In the genomic region with DNA sequence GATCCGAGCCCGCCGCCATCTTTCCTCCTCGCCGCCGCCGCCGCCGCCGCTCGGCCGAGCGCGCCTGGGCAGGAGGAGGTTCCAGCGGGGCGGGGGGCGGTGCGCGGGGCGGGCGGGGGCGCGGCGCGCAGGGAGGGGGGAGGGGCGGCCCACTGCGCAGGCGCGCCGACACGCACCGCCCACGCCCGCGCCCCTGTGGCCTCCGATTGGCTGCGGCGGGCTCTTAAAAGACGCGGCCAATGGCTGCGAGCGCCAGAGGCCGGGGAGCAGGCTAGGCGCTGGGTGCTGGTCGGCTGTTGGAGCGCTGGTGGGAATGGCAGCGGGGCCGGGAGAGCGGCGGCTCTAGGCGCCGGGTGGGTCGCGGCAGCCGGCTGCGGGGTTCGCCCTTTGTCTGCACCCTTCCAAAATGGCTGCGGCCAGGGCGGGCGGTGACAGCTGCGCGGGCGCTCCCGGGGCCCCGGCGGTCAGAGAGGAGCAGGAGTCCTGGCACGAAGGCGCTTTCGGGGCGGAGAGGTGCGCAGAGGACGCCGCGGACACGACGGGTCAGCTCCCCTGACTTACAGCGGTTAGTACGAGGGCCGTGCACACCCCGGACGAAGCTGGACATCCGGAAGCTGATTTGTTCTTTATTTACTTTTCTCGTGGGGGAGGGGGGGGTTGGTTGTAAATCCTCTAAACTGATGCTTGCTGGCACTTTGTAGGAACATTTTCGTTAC, we compare ENCODE assay signal across 8 mouse cellular contexts. TPM values are rescaled to one million over a fixed set of nuclear protein-coding genes. Genes with fewer than 3 reads are reported as not detected.
DNase-seq lines count a peak whose midpoint lies in the region; ATAC-seq lines count a peak whose summit lies in the region.

A gene (minus strand): TSS at position 19 of the 716 bp plus-strand sequence.

- ATAC-seq in heart, embryonic 13.5 days (ENCODE audit: extremely low read depth, insufficient number of reproducible peaks, low FRiP score, low TSS enrichment), result peak; percentile 87
- peak; percentile 91 for ATAC-seq in liver, embryonic 12.5 days

- H3K9ac ChIP-seq in heart, embryonic 13.5 days, result peak within 1 kb of the TSS; percentile 95
- peak within 1 kb of the TSS; percentile 90 for H3K9ac ChIP-seq in liver, embryonic 12.5 days

- H3K27me3 ChIP-seq in erythroblast, embryonic 14.5 days (ENCODE audit: control insufficient read depth), result peaks cover 14% of the 10 kb centered on the region
- no peaks in the 10 kb centered on the region for H3K27me3 ChIP-seq in heart, embryonic 13.5 days (replicated peaks)
- H3K27me3 ChIP-seq in liver, embryonic 12.5 days (replicated peaks), result no peaks in the 10 kb centered on the region; the same call in 1 of the 2 replicates
- H3K27me3 ChIP-seq in splenic B cell, adult 2 months (ENCODE audit: control insufficient read depth, insufficient read depth, low read length, poor library complexity, severe bottlenecking), result no peaks in the 10 kb centered on the region

- H3K9me3 ChIP-seq in erythroblast, embryonic 14.5 days (ENCODE audit: control insufficient read depth, low read length), result no peaks in the 10 kb centered on the region
- no peaks in the 10 kb centered on the region for H3K9me3 ChIP-seq in heart, embryonic 13.5 days
- no peaks in the 10 kb centered on the region for H3K9me3 ChIP-seq in liver, embryonic 12.5 days (replicated peaks)

- DNase-seq in CD4-positive helper T cell, adult 2 months (ENCODE audit: low read depth, low spot score), result peak; percentile 90
- DNase-seq in brain, embryonic 18.5 days (ENCODE audit: low read depth, low spot score), result peak; percentile 78
- peak; percentile 94 for DNase-seq in kidney, postnatal 10 days
- DNase-seq in naive thymus-derived CD4-positive, alpha-beta T cell, adult 2 months (ENCODE audit: low read depth), result peak; percentile 92
- peak; percentile 90 for DNase-seq in splenic B cell, adult 2 months (ENCODE audit: low read depth, low spot score)

- peak within 1 kb of the TSS; percentile 99 for H3K4me2 ChIP-seq in heart, embryonic 13.5 days
- peak within 1 kb of the TSS; percentile 99 for H3K4me2 ChIP-seq in liver, embryonic 12.5 days

- peaks cover 10% of the 10 kb centered on the region for H3K36me3 ChIP-seq in erythroblast, embryonic 14.5 days (ENCODE audit: control insufficient read depth)
- H3K36me3 ChIP-seq in heart, embryonic 13.5 days, result no peaks in the 10 kb centered on the region
- H3K36me3 ChIP-seq in liver, embryonic 12.5 days, result no peaks in the 10 kb centered on the region
- no peaks in the 10 kb centered on the region for H3K36me3 ChIP-seq in splenic B cell, adult 2 months (ENCODE audit: control insufficient read depth, insufficient read depth, low read length, poor library complexity, severe bottlenecking)

- H3K4me3 ChIP-seq in erythroblast, embryonic 14.5 days (replicated peaks), result peak within 1 kb of the TSS; percentile 77
- H3K4me3 ChIP-seq in heart, embryonic 13.5 days, result peak within 1 kb of the TSS; percentile 72
- peak within 1 kb of the TSS; percentile 81 for H3K4me3 ChIP-seq in liver, embryonic 12.5 days

- WGBS in heart, embryonic 13.5 days, result under 1% methylated on average over 59 of the region's 84 CpGs
- whole genome bisulfite sequencing in liver, embryonic 12.5 days (ENCODE audit: insufficient replicate concordance), result 0% methylated on average over 62 of the region's 84 CpGs

- peaks cover 51% of the 10 kb centered on the region for H3K4me1 ChIP-seq in erythroblast, embryonic 14.5 days (ENCODE audit: control insufficient read depth)
- H3K4me1 ChIP-seq in heart, embryonic 13.5 days, result peaks cover 66% of the 10 kb centered on the region
- peaks cover 48% of the 10 kb centered on the region for H3K4me1 ChIP-seq in liver, embryonic 12.5 days

- peak within 1 kb of the TSS; percentile 92 for H3K27ac ChIP-seq in heart, embryonic 13.5 days (replicated peaks)
- peak within 1 kb of the TSS; percentile 92 for H3K27ac ChIP-seq in liver, embryonic 12.5 days

RNA-seq across cellular contexts. Expression of the gene that starts here (rescaled TPM):
- polyA plus RNA-seq in erythroblast, embryonic 14.5 days (2012), result 2.2 and 2.6 TPM in 2 replicates
- polyA plus RNA-seq in heart, embryonic 13.5 days (2015; fragmentation: Nextera tagmentation; extraction: Ambion mirVana), result 1.7 and 1.9 TPM in 2 replicates
- polyA plus RNA-seq in liver, embryonic 12.5 days (2016; fragmentation: Nextera tagmentation; extraction: Ambion mirVana), result 2.2 and 2.6 TPM in 2 replicates

Comparison
In these comparisons a context has a peak if more than half of its experiments do, and no peak if none do; other contexts are left out.
1. Peak in every context shown above with its lines: DNase-seq, ATAC-seq, H3K4me3 ChIP-seq and H3K27ac ChIP-seq.